Mouse (Mus musculus) CD8-positive naive resting alpha-beta T cell, adult 2 months (primary cell): Measurements from ENCODE around the gene Coq6.
A peak's percentile ranks its signal among the peaks of the same experiment; 100 is the strongest.
"Not testable (repeated sequence)": the region's sequence is repeated elsewhere in the genome, so short reads cannot be mapped to it uniquely, and the experiment has no call there.

Experiments used
- DNase-seq, 2 experiments: peaks; one replicate each; pipeline ENCODE4 v3.0.0; 2022; ENCODE audit warnings: low read depth in 2 of 2, low spot score in 2 of 2

Gene Coq6

DNA sequence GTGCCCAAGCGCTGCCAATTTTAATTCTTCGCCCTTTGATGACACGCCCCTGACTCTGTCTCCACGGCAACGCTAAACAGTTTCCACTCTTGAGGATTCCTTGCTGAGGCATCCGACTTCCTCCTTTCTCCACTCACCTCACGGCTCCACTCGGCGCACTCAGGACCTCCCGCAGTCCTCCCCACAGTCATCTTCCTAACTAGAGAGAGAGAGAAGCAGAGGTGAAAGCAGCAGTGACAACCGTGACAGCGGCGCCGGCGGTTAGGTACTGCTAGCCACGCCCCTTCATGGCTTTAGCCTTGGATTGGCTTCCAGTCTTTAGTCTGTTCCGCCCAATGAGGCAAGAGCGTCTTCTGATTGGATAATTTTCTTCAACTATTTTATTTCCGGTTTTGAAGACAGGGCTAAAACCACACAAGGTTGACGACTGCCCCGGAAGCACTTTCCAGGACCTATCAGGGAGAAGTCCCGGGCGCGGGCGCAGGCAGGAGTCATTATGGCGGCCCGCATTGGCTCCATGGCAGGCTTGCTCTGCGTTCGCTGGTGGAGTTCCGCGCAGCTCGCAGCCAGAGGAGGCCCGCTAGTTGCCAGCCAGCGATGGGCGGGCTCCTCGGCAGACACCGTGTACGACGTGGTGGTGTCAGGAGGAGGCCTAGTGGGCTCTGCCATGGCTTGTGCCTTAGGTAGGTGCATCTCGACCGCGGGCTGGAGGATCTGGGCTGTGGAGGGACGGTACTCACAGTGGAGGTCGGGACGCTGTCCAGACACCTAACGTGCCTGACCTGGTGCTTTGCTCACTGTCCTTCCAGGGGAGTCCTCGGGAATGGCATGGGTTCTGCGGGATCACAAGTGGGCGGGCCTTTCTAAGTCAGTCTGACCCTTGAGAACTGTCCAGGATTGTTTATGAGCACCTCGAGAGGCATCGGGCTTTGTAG lies at the start of gene Coq6, which contains the start of gene Fam161b:
Gene Coq6 (plus strand): TSS at position 103 of the 935 bp plus-strand sequence.
Gene Fam161b (minus strand): TSS at position 279 of the 935 bp plus-strand sequence.
- peak; percentile 91 to 93 for DNase-seq

DNA sequence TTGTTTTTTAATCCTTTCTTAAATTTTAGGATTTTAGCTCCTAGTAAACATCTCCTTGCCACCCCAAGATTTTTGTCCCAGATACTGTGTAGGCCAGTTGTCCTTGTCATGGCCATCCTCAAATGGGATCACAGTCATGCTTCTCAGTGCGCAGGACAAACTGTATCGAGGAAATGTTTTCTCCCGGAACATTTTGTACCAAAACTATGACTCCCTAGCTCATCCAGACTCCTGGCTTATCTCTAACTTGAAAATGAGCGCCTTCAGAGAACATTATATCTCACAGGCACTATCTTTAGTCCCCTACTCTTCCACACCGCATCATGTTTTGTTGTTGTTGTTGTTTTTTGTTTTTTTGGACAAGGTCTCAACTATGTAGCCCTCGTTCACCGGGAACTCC lies 45.5 kb upstream of the Coq6 start:
- no peak for DNase-seq

DNA sequence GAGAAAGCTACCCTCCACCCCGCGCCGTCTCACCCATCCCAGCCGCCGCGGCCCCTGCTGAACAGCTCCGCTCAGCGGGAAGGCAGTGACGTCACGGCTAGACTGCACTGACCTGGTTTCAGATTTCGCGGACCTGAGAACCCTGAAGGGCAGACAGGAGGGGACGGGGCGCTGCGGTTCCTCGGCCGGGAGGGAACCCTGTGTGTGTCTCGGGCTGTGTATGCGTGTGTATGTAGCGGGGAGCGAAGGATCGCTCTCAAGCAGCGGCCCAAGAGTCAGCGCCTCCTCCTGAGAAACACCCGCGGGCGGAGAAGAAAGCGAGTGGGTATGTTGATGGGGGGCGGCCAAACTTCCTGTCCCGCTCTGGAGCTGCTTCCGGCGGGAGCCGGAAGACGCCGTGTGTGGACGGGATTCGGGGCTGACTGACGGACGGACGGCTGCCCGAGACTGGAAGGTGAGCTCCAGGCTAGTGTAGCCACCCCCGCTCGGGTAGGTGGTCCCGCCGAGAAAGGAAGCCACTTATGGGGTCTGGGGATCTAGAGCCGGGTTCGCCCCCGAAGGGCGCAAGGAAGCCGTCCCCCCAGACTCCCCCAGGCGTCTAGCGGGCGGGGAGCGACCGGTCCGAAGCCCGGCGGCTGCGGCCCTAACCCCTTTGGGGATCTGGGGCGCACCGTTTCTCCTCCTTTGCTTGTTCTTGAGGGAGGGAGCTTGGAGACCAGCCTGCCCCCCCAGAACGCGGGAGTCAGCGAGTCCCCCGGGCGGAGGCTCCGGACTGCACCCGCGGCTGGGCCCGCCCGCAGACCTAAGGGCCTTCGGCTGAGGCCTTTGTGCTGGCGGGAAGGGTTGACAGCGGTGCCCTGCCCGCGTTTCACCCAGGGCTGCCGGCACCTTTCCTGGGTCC lies 44.5 kb upstream of the Coq6 start, which contains the start of gene Zfp410:
Gene Zfp410 (plus strand): TSS at position 132 of the 901 bp plus-strand sequence.
- peak; percentile 51 to 68 for DNase-seq

DNA sequence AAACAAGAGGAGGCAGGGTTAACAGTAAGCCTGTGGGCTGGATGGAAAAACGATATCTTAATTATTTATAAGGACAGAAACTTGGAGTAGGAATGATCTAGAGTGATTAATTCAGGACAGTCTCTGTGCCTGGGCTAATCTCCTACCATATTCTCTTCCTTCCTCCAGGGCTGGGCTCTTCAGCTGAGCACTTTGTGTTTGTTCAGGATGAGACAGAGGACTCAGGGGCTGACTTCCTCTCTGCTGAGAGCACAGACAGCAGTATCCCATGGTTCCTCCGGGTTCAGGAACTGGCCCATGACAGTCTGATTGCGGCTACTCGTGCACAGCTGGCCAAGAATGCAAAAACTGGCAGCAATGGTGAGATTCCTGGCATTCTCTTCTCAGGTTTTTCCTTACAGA lies 34.3 kb upstream of the Coq6 start:
- DNase-seq, result no peak

DNA sequence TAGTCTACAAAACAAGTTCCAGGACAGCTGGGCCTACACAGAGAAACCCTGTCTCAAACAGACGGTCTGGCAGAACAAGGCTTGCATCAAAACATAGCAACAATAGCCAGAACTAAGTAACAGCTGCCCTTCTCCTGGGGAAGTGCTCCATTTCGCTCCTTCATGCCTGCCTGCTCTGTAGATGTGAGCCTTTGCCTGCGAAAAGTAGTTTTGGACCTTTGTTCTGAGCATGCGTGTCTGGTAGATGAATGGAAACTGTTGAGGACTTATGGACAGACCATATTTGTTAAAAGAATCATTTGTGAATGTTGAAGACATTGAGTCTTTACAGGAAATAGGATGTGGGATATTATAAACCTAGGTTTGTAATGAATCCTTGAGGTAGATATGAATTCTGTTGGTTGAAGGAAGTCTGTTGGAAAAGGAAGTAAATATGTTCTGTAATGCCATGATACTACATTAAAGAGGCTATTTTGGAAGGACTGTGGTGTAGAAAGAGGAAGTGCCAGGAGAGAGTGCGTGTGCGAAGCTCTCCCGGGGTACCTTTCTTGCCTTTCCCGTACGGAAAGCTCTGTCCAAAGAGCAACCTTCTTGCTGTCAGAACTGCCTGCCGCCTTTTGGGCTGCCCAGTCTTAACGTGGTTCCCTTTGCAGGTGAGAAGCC lies 24.4 kb upstream of the Coq6 start:
- no peak for DNase-seq

DNA sequence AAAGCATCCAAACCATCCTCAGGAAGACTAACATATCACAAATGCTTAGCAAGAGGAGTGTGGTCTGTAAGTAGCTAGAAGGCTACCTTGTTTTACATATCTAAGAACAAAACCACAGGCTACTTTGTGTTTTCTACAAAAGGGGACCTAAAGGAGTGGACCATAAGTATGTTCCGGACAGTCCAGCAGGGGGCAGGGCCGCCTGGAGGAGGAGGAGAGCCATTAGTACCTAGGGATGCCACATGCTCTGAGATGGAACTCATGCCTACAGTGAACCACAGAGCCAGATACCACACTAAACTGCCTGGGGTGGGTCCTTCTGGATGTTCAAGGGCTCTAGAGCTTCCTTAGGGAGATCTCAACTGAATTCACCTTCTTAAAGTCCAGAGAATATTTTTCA lies 14.3 kb upstream of the Coq6 start:
- DNase-seq, result no peak

DNA sequence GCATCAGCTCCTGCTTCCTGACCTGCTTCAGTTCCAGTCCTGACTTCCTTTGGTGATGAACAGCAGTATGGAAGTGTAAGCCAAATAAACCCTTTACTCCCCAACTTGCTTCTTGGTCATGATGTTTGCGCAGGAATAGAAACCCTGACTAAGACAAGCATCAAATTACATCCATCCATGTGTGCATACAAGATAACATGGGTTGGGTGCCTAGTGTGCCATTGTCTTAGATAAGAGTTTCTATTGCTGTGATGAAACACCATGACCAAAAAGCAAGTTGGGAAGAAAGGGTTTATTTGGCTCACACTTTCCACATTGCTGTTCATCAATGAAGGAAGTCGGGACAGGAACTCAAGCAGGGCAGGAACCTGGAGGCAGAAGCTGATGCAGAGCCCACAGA lies 2.8 kb upstream of the Coq6 start:
- DNase-seq, result not testable (repeated sequence)

DNA sequence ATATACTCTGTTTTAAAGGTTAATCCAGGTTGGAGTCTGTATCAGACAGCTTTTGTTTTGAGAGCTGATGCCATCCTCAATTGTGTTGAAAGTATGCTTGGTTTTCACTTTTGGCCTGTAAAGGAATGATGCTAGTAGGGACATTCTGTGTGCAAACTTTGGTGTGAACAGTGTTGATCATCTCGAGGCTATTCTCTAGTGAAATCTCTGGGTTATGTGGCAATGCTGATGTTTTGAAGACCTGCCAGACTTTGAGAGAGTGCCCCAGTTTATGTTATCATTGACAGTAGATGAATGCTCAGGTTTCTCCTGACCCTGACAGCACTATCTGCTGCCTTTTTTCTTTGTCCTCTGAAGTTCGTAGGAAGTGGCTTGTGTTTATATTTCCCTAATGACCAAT lies 1.4 kb downstream of the Coq6 start:
- no peak for DNase-seq

DNA sequence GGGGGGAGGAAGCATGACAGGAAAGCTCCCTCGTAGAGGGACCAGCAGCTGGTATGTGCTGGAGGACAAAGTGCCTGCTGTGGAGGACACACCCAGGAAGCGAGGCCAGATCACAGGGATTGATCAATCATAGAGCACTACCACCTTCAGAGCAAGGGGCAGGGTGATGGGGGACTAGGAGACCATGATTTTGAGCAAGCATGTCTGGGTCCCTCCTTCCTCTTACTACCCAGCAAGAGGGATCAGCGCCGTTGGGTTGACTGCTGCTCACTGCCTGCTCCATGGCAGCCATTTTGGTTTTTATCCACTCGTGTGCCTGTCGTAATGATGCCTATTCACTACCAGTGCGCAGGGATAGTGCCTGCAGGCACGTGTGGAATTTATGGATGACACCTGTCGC lies 2.8 kb downstream of the Coq6 start:
- DNase-seq, result no peak

DNA sequence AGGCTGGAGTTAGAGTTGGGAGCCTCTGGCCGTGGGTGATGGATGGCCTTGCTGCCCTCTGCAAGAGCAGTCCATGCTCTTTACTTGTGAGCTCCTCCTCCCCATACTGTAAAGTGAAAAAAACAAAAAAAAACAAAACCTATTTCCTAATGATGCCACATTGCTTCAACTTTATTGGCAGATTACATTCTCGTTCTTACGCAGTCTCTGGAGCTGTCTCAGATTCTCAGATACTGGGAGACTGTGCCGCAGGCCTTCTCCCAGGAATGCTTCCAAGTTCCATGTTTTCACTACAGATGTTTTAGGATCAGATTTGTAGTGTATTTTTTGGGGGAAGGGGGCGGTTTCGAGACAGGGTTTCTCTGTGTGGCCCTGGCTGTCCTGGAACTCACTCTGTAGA lies 3.7 kb downstream of the Coq6 start:
- DNase-seq, result no peak

DNA sequence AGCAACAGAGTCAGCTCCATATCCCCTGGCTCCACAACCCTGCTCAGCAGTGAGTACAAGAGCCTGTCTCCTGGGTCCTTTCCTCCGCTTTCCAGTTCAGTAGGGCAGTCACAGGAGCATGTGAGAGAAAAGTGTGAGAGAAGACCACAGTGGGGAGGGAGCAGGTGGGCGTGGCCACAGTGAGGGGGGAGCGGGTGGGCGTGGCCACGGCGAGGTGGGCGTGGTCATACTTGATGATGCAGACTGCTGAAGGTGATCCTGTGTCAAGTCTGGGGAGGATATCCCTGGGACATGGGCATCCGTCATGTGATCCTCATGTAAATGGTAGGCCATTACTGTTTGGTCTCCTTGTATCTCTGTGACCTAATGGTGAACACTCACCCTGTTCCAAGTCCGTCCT lies 5.5 kb downstream of the Coq6 start:
- no peak for DNase-seq

DNA sequence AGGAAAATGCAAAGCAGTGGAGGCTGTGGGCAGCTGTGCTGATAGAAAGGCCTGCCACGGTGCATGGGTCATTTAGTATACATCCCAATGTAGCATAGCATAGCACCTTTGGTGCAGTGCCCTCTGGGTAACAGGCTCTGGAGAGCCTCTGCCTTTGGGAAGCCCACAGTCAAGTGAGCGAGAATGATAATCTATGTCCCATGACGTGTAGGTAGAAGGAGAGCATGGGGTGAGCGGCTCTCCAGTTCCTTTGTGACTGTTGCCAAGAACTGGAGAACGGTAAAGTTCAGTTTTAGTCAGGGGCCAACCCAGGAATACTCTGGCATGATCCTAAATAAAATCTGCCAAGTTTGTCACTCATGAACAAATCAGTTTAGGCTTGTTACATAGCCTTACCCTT lies 10.2 kb downstream of the Coq6 start:
- no peak for DNase-seq

DNA sequence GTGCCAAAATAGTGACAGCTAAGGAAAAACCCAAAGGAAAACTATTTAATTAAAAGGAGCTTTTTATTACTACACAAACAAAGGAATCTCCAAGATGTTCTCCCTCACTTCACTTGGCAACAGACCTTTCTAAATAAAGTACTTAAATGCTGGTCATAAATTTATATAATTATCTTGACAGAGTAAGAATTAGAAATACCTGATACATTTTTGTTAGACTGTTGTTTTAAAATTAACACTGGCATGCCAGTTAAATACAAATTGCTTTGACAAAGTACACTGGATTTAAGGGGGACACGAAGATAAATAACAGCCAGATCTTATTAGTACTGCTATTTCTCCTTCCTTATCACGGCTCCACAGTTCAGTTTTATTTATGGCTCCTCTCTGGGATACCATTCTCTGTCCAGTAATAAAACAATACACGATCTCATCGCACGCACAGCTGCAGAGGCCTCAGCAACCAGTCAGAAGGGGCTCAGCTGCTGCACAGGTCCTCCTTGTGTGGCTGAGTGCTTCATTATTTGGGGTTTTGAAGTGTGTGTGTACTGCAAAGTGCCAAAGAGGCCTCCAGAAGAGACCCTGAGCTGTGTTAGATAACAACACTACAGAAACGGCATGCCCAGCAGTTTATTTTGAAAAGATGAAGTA lies 12.5 kb downstream of the Coq6 start:
- DNase-seq, result no peak

DNA sequence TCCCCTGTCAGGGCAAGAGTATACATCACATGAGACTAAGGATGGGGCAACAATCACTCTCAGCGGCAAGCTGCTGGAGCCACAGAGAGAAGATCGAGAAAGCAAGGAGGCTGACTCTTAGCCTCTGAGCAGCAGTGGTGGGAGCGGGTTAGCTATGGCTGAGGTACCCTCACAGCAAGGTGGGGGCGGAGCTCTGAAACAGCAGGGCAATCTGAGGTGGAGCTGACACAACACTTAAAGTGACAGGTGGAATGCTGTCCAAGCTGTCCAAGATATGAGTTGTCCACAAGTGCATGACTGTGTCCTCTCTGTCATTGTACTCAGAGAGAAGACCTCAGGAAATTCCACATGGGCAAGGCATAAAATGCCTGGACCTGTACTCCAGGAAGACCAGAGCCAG lies 20.9 kb downstream of the Coq6 start:
- DNase-seq, result no peak

DNA sequence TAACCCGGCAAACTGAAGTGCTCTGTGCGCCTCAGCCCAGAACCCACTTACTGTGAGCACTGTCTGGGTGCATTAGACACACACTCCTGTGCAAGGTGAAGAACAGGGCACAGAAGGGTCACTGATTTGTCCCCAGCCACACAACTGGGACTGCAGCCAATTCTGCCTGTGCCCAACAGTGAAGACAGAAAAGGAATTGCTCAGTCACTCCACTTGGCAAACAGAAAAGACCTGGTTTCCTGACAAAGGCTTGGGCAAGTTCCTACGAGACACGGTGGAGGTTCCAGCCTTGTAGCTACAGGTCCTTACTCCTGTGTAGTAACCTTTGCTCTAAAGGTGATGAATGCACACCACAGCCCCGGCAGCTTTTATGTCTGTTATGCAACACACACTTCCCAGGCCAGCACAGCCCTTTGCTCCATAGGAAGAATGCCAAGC lies 23.2 kb downstream of the Coq6 start:
- DNase-seq, result no peak

DNA sequence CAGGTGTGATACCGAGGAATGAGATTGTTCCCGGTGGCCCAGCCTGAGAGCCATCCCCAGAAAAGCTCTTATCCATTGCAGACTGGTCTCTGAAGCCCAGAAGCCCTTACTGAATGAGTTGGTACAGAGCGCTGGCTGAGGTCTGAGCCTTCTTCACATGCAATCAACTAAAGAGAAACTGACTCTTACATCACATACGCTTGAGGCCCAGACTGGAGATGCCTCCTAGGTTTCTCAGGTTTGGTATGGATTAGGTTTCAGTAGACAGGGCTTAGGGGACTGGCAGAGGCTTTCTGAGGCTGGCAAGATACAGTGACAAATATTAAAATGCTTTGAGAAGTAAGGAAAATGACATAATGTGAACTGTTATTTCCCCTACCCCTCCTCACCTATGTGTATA lies 24.0 kb downstream of the Coq6 start:
- DNase-seq, result no peak

DNA sequence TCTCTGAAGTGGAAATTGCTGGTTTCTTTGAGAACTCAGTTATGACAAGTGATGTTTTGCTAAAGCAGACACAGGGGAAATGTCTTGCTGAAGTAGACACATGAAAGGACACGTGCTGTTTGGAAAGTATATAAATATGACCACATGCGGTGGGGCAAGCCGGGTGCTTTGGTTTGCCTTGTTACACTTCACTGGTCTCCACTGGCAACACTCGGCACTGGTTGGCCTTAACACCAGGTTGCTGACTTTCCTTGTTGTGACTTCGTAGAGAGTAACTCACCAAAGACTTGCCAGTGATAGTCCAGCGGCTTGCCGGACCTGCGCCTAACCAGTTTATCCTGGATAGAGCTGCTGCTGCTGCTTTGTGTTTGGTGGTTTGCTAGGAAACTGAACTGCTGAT lies 26.6 kb downstream of the Coq6 start:
- DNase-seq, result no peak

DNA sequence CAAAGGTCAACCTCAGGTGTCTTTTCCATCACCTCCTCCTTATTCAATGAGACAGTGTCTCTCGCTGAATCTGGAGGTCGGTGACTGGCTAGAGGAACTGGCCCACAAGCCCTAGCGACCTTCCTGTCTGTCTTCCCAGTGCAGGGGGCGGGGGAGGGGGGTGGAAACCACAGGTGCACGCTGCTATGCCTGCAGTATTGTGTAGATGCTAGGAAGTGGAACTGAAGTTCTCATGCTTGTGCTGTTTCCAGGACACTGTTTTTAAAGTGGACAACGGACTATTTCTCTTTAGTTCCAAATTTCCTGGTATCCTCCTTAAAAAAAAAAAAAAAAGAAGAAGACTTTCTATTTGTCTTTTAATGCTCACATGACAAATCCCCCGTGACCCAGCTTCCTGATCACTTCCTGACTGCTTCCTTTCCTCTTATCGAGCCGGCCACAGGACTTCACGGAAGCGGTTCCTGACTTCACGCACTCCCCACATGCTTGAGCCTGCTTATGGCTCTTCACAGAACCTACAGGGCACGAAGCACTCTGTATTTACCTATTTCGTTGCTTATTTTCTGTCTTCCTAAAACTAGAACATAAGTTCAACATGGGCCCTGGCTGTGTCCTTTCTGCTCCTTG lies 27.4 kb downstream of the Coq6 start:
- no peak for DNase-seq

DNA sequence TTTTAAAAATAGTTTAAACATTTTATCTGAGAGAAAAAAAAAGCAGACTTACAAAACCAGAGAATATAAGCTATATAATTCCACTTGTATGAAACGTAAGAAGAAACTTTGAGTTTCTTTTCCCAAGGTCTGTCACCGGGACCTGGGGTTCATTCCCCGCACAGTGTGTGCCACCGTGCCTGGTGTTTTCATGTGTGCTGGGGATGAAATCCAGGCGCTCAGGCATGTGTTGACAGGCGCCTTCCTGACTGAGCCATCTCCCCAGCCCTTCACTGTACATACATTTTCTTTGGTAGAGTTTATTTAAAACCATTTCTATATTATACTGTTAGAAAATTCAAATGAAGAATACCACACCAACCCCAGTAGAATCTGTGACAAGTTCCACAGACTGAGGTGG lies 28.9 kb downstream of the Coq6 start:
- DNase-seq, result no peak

DNA sequence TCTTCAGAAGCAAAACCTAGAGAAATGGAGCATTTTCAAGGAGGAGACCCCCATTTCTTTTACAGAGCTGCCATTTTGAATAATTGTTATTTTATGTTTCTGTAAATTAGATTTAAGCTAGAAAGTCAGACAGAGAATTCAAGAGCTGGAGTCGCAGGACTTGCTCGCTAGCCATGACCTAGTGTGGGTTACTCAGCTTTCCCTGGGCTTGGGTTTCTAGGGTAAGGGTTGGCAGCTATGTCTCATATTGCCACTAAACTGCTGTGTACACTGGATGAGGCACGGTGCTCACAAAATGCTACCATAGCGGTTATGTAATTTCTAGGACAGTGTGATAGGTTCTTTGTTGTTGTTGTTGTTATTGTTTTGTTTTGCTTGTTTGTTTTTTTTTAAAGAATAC lies 31.2 kb downstream of the Coq6 start:
- no peak for DNase-seq
